Mouse (Mus musculus) kidney, embryonic 16.5 days (tissue): ENCODE measurements around the gene Cadm2. TPM values are rescaled to one million over a fixed set of nuclear protein-coding genes. Genes with fewer than 3 reads are reported as not detected.

Experiments used
- ATAC-seq: fragments of 200-750 bp; cut with Nextera tagmentation; 2 replicates; pipeline ENCODE4 v1.8.0; 2017; ENCODE audit warnings: moderate TSS enrichment; ENCODE audit not compliant: low FRiP score, low TSS enrichment
- H3K27ac ChIP-seq: fragments of 300-500 bp; sonication (generic); 2 replicates; pipeline ENCODE4 v1.5.1; 2014; ENCODE audit warnings: low read length
- H3K27me3 ChIP-seq: fragments of 300-500 bp; sonication (generic); 2 replicates; pipeline ENCODE4 v1.6.1; 2014; ENCODE audit warnings: low read length, control low read depth, mixed read lengths; ENCODE audit not compliant: insufficient read depth
- H3K36me3 ChIP-seq: fragments of 300-500 bp; sonication (generic); 2 replicates; pipeline ENCODE4 v1.6.1; 2014; ENCODE audit warnings: low read length, control low read depth, mixed read lengths; ENCODE audit not compliant: insufficient read depth
- H3K4me1 ChIP-seq: fragments of 300-500 bp; sonication (generic); 2 replicates; pipeline ENCODE4 v1.6.1; 2014; ENCODE audit warnings: low read length, control low read depth, mixed read lengths; ENCODE audit not compliant: insufficient read depth
- H3K4me2 ChIP-seq: fragments of 300-500 bp; sonication (generic); replicated peaks from 2 replicates; pipeline ENCODE4 v1.6.1; 2014; ENCODE audit warnings: low read depth, low read length
- H3K4me3 ChIP-seq: fragments of 300-500 bp; sonication (generic); 2 replicates; pipeline ENCODE4 v1.5.1; 2014; ENCODE audit warnings: mild to moderate bottlenecking, low read length
- H3K9ac ChIP-seq: fragments of 300-500 bp; sonication (generic); replicated peaks from 2 replicates; pipeline ENCODE4 v1.6.1; 2014; ENCODE audit warnings: low read length
- H3K9me3 ChIP-seq: fragments of 300-500 bp; sonication (generic); 2 replicates; pipeline ENCODE4 v1.6.1; 2016; ENCODE audit warnings: low read length, control low read depth
- WGBS: fragments of 180-500 bp; shearing (Covaris S2); extraction: QIAGEN DNeasy Blood & Tissue Kit; methylation state at CpG from one replicate; pipeline ENCODE4 v1.1.7; 2014; 5-methylcytosine and 5-hydroxymethylcytosine counted together
- polyA plus RNA-seq: library from polyadenylated mRNA; unstranded; fragments of >200 nt; fragmentation: Nextera tagmentation; extraction: Ambion mirVana; gene quantifications from 2 replicates; pipeline ENCODE4 v1.2.1, GENCODE M21; 2015

The Cadm2 gene
- 0.04 TPM in 1 of 2 replicates, not detected in the other for polyA plus RNA-seq

DNA sequence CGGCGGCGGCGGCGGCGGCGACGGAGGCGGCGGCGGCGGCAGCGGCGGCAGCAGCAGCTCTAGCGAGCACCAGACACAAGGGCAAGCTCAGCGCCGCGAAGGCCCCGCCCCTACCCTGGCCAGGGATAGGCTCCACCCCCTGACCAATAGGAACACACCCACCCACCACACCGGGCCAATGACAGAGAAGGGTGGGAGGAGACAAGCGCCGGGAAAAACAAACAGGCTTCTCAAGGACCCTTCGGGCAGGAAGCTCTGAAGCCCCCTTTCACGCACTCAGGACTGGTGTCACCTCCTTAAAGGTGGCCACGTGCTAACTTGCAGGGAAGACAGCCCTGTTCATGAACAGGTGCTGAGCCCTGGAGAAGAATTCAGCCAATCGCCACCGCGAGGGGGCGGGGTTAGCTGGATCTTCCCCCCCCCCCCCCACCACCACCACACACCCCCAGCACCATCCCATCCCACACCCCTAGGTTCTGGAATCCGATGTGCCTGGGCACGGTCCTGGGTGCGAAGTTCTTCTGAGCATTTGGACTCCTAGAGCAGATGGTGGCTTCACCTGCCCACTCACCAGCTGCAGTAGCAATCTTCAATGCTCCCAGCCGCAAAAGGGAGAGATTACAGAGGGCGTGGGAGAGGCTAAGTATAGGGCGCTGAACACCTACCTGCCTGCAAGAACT is at the start of gene Cadm2:
Cadm2 (minus strand) TSS at position 83 of the 680 bp plus-strand sequence.
- H3K27ac ChIP-seq = no peak within 1 kb of the TSS
- H3K36me3 ChIP-seq = no peaks in the 10 kb centered on the region
- H3K9me3 ChIP-seq = 0 out of 2 replicates have a peak, but pooled peaks cover 4% of the 10 kb centered on the region
- WGBS = 3% methylated on average over 17 of the region's 35 CpGs
- H3K4me2 ChIP-seq = peak within 1 kb of the TSS; percentile 86
- ATAC-seq = peak; percentile 100
- H3K27me3 ChIP-seq = peaks cover 29% of the 10 kb centered on the region
- peak within 1 kb of the TSS; percentile 48 for H3K9ac ChIP-seq
- H3K4me1 ChIP-seq = peaks cover 8% of the 10 kb centered on the region
- H3K4me3 ChIP-seq = peak within 1 kb of the TSS; percentile 50

- Histone ChIP-seq H3K27ac (no peak overlapping the region), H3K9me3 (no peaks in the 10 kb centered on the region), H3K4me2 (no peak overlapping the region), H3K4me3 (no peak overlapping the region), H3K36me3 (no peaks in the 10 kb centered on the region), H3K9ac (no peak overlapping the region), H3K27me3 (no peaks in the 10 kb centered on the region), H3K4me1 (no peaks in the 10 kb centered on the region)
- ATAC-seq = no peak
- 91% methylated on average over 3 of the region's 3 CpGs for WGBS
Observed at GRCm38 (mm10) chr16:67646930-67647329, 26.2 kb upstream of the Cadm2 start.

GRCm38 (mm10) chr16:67643651-67644050 is 22.9 kb upstream of the Cadm2 start:
- Histone ChIP-seq H3K27me3 (no peaks in the 10 kb centered on the region), H3K4me3 (no peak overlapping the region), H3K36me3 (no peaks in the 10 kb centered on the region), H3K27ac (no peak overlapping the region), H3K4me2 (no peak overlapping the region), H3K4me1 (no peaks in the 10 kb centered on the region), H3K9ac (no peak overlapping the region), H3K9me3 (no peaks in the 10 kb centered on the region)
- WGBS = 87% methylated on average over 4 of the region's 4 CpGs
- ATAC-seq = no peak

- H3K4me3 ChIP-seq = peak overlapping the region; percentile 50
- peaks cover 8% of the 10 kb centered on the region for H3K4me1 ChIP-seq
- peak overlapping the region; percentile 86 for H3K4me2 ChIP-seq
- no peaks in the 10 kb centered on the region for H3K36me3 ChIP-seq
- 0 out of 2 replicates have a peak, but pooled peaks cover 4% of the 10 kb centered on the region for H3K9me3 ChIP-seq
- 0% methylated on average over 56 of the region's 61 CpGs for WGBS
- H3K9ac ChIP-seq = peak overlapping the region; percentile 46
- H3K27ac ChIP-seq = no peak overlapping the region
- ATAC-seq = peak; percentile 53
- peaks cover 30% of the 10 kb centered on the region for H3K27me3 ChIP-seq
Observed at GRCm38 (mm10) chr16:67619906-67620781, 564 bp downstream of the Cadm2 start.

DNA sequence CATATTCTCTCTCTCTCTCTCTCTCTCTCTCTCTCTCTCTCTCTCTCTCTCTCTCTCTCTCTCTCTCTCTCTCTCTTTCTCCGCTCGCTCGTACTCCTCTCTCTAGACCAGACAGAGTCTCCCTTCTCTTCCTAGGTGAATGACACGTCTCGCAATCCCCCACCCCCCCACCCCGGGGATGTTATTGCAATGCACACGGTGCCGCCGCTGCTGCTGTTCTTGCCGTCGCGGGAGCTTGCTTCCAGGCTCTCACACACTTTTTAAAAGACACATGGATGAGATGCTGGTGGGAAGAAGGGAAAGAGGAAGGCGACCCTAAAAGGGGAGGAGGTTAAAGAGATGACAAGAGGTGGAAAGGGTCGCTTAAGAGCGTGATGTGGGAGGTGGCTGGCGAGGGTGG is 1.3 kb downstream of the Cadm2 start:
- no peak overlapping the region for H3K27ac ChIP-seq
- peak overlapping the region; percentile 50 for H3K4me3 ChIP-seq
- H3K9ac ChIP-seq = no peak overlapping the region
- WGBS = 2% methylated on average over 16 of the region's 16 CpGs
- no peak for ATAC-seq
- peaks cover 8% of the 10 kb centered on the region for H3K4me1 ChIP-seq
- peak overlapping the region; percentile 86 for H3K4me2 ChIP-seq
- H3K27me3 ChIP-seq = peaks cover 30% of the 10 kb centered on the region
- H3K9me3 ChIP-seq = 0 out of 2 replicates have a peak, but pooled peaks cover 4% of the 10 kb centered on the region
- H3K36me3 ChIP-seq = no peaks in the 10 kb centered on the region

- no peak overlapping the region for H3K9ac ChIP-seq
- H3K4me1 ChIP-seq = peaks cover 8% of the 10 kb centered on the region
- no peak overlapping the region for H3K4me2 ChIP-seq
- H3K9me3 ChIP-seq = 0 out of 2 replicates have a peak, but pooled peaks cover 4% of the 10 kb centered on the region
- no peaks in the 10 kb centered on the region for H3K36me3 ChIP-seq
- no peak overlapping the region for H3K4me3 ChIP-seq
- 9% methylated on average over 13 of the region's 13 CpGs for WGBS
- no peak overlapping the region for H3K27ac ChIP-seq
- H3K27me3 ChIP-seq = peaks cover 30% of the 10 kb centered on the region
- no peak for ATAC-seq
Observed at GRCm38 (mm10) chr16:67618817-67619216, 1.9 kb downstream of the Cadm2 start.

- H3K4me3 ChIP-seq = peak overlapping the region; percentile 42
- H3K4me2 ChIP-seq = peak overlapping the region; percentile 56
- ATAC-seq = no peak
- no peak overlapping the region for H3K9ac ChIP-seq
- peaks cover 8% of the 10 kb centered on the region for H3K4me1 ChIP-seq
- H3K9me3 ChIP-seq = 0 out of 2 replicates have a peak, but pooled peaks cover 4% of the 10 kb centered on the region
- H3K36me3 ChIP-seq = no peaks in the 10 kb centered on the region
- H3K27ac ChIP-seq = no peak overlapping the region
- under 1% methylated on average over 25 of the region's 25 CpGs for WGBS
- peaks cover 30% of the 10 kb centered on the region for H3K27me3 ChIP-seq
Observed at GRCm38 (mm10) chr16:67617811-67618210, 2.9 kb downstream of the Cadm2 start.

GRCm38 (mm10) chr16:67617256-67617655 is 3.5 kb downstream of the Cadm2 start:
- Histone ChIP-seq H3K9me3 (0 out of 2 replicates have a peak, but pooled peaks cover 4% of the 10 kb centered on the region), H3K4me3 (no peak overlapping the region), H3K36me3 (no peaks in the 10 kb centered on the region), H3K9ac (no peak overlapping the region), H3K4me2 (no peak overlapping the region), H3K4me1 (peaks cover 8% of the 10 kb centered on the region), H3K27me3 (peaks cover 27% of the 10 kb centered on the region), H3K27ac (no peak overlapping the region)
- no peak for ATAC-seq
- 12% methylated on average over 1 of the region's 1 CpGs for WGBS

GRCm38 (mm10) chr16:67613876-67614275 is 6.8 kb downstream of the Cadm2 start:
- no peak overlapping the region for H3K4me2 ChIP-seq
- H3K36me3 ChIP-seq = no peaks in the 10 kb centered on the region
- H3K9me3 ChIP-seq = 0 out of 2 replicates have a peak, but pooled peaks cover 2% of the 10 kb centered on the region
- no peak overlapping the region for H3K9ac ChIP-seq
- 25% methylated on average over 2 of the region's 2 CpGs for WGBS
- 0 out of 2 replicates have a peak, but pooled peaks cover 2% of the 10 kb centered on the region for H3K4me1 ChIP-seq
- H3K4me3 ChIP-seq = no peak overlapping the region
- no peak overlapping the region for H3K27ac ChIP-seq
- H3K27me3 ChIP-seq = peaks cover 20% of the 10 kb centered on the region
- 0 out of 2 replicates have a peak, but pooled peaks have one; percentile 54 for ATAC-seq
